Mouse (Mus musculus) midbrain, embryonic 14.5 days (tissue): Measurements from ENCODE around the gene Klhdc7b. TPM values are rescaled to one million over a fixed set of nuclear protein-coding genes. Genes with fewer than 3 reads are reported as not detected.
A peak's percentile ranks its signal among the peaks of the same experiment; 100 is the strongest.

ENCODE experiments used
- ATAC-seq: fragments of 200-750 bp; cut with Nextera tagmentation; 2 replicates; pipeline ENCODE4 v1.8.0; 2017; ENCODE audit warnings: moderate number of reproducible peaks, moderate library complexity; ENCODE audit not compliant: low FRiP score, low TSS enrichment
- DNase-seq: peaks from one replicate; pipeline ENCODE4 v3.0.0-alpha.2; 2015
- H3K27ac ChIP-seq: fragments of 300-500 bp; sonication (generic); replicated peaks from 2 replicates; pipeline ENCODE4 v1.5.1; 2014; ENCODE audit warnings: mild to moderate bottlenecking, low read depth, low read length, moderate library complexity
- H3K27me3 ChIP-seq: fragments of 300-500 bp; sonication (generic); 2 replicates; pipeline ENCODE4 v1.6.1; 2014; ENCODE audit warnings: low read length, control low read depth, mixed read lengths; ENCODE audit not compliant: control insufficient read depth, insufficient read depth
- H3K36me3 ChIP-seq: fragments of 300-500 bp; sonication (generic); 2 replicates; pipeline ENCODE4 v1.6.1; 2014; ENCODE audit warnings: low read length, control low read depth; ENCODE audit not compliant: control insufficient read depth, insufficient read depth
- H3K4me1 ChIP-seq: fragments of 300-500 bp; sonication (generic); 2 replicates; pipeline ENCODE4 v1.6.1; 2014; ENCODE audit warnings: mild to moderate bottlenecking, antibody characterized with exemption, low read length, control low read depth; ENCODE audit not compliant: control insufficient read depth, insufficient read depth
- H3K4me2 ChIP-seq: fragments of 300-500 bp; sonication (generic); 2 replicates; pipeline ENCODE4 v1.6.1; 2014; ENCODE audit warnings: mild to moderate bottlenecking, low read length, moderate library complexity
- H3K4me3 ChIP-seq: fragments of 300-500 bp; sonication (generic); replicated peaks from 2 replicates; pipeline ENCODE4 v1.5.1; 2014; ENCODE audit warnings: low read depth, low read length
- H3K9ac ChIP-seq: fragments of 300-500 bp; sonication (generic); replicated peaks from 2 replicates; pipeline ENCODE4 v1.6.1; 2014; ENCODE audit warnings: mild to moderate bottlenecking, low read length, moderate library complexity
- H3K9me3 ChIP-seq: fragments of 300-500 bp; sonication (generic); 2 replicates; pipeline ENCODE4 v1.6.1; 2016; ENCODE audit warnings: low read length, control low read depth, mixed read lengths; ENCODE audit not compliant: control insufficient read depth
- WGBS: fragments of 180-500 bp; shearing (Covaris S2); extraction: QIAGEN DNeasy Blood & Tissue Kit; methylation state at CpG from one replicate; pipeline ENCODE4 v1.1.7; 2014; 5-methylcytosine and 5-hydroxymethylcytosine counted together
- polyA plus RNA-seq: library from polyadenylated mRNA; unstranded; fragments of >200 nt; fragmentation: Nextera tagmentation; extraction: Ambion mirVana; gene quantifications from 2 replicates; pipeline ENCODE4 v1.2.1, GENCODE M21; 2014

Gene Klhdc7b
- polyA plus RNA-seq, 1 experiment from 2014 or later = not detected

DNA sequence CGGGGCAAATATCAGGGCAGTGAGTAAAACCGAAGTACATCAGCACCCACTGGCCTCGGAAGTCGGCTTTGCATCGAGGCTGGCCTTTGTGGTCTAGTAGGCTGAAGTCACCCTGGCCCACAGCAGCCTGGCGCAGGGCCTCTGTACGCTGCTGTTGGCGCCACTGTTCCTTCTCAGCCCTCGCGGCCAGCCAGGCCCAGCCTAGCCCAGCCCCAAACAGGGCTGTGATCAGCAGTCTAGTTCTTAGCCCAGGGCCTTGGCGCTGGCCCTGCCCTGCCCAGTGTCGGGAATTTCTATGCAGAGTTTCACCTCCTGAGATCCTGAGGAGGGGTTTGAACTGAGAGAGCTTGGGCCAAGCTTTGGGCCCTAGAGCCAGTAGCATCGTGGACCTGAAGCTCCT is 12.6 kb upstream of the Klhdc7b start:
- H3K4me1 ChIP-seq = peaks cover 11% of the 10 kb centered on the region
- ATAC-seq = no peak
- H3K9ac ChIP-seq = no peak overlapping the region
- no peak for DNase-seq
- no peaks in the 10 kb centered on the region for H3K9me3 ChIP-seq
- peaks cover 12% of the 10 kb centered on the region for H3K27me3 ChIP-seq
- H3K4me3 ChIP-seq = no peak overlapping the region
- H3K36me3 ChIP-seq = peaks cover 57% of the 10 kb centered on the region
- no peak overlapping the region for H3K4me2 ChIP-seq
- 93% methylated on average over 13 of the region's 13 CpGs for WGBS
- H3K27ac ChIP-seq = no peak overlapping the region

- peak overlapping the region; percentile 70; the same call in 1 of the 2 replicates for H3K4me3 ChIP-seq
- H3K4me1 ChIP-seq = peaks cover 11% of the 10 kb centered on the region
- H3K4me2 ChIP-seq = peak overlapping the region; percentile 87
- peaks cover 52% of the 10 kb centered on the region for H3K36me3 ChIP-seq
- H3K27ac ChIP-seq = peak overlapping the region; percentile 93; the same call in 1 of the 2 replicates
- peaks cover 17% of the 10 kb centered on the region for H3K27me3 ChIP-seq
- no peak overlapping the region for H3K9ac ChIP-seq
- DNase-seq (no peak), ATAC-seq (no peak)
- 86% methylated on average over 7 of the region's 7 CpGs for WGBS
- no peaks in the 10 kb centered on the region for H3K9me3 ChIP-seq
Measured at GRCm38 (mm10) chr15:89372536-89372935, 12.2 kb upstream of the Klhdc7b start.

DNA sequence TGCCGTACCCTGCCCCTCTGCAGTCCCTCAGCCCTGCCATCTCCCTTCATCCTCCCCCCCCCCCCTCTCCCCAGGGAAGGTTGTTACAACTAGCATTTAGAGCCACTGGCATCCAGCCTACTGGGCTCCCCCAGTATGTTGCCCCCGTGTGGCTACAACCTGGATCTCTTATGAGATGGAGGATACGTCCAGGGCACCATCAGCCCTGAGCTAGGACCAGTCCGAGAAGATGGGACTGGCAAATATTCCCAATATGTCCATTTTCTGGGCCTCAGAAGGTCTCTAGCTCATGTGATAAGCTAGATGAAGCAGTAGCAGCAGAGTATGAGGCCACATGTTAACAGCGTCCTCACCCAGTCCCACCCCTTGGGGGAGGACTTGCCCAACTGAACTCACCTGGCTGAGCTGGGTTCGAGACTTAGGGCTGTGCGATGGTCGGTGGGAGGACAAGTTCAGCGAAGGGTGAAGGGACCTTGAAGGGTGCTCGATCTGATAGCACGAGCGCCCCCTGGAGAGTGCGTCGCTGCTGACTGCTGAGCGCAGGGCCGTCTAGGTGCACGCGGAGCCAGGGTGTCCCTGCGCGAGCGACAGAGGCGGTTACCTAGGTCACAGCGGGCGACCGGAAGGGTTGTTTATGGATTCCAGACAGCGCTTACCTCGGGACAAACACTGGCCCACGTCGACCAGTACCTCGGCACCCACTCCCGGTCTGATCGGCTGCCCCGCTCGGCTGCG is 11.5 kb upstream of the Klhdc7b start:
- no peaks in the 10 kb centered on the region for H3K9me3 ChIP-seq
- peaks cover 46% of the 10 kb centered on the region for H3K36me3 ChIP-seq
- peak overlapping the region; percentile 87 for H3K4me2 ChIP-seq
- H3K9ac ChIP-seq = peak overlapping the region; percentile 81
- peak; percentile 85 for DNase-seq
- H3K4me3 ChIP-seq = peak overlapping the region; percentile 70
- peaks cover 11% of the 10 kb centered on the region for H3K4me1 ChIP-seq
- WGBS = 2% methylated on average over 35 of the region's 35 CpGs
- ATAC-seq = peak; percentile 75
- H3K27ac ChIP-seq = peak overlapping the region; percentile 93
- peaks cover 23% of the 10 kb centered on the region for H3K27me3 ChIP-seq

DNA sequence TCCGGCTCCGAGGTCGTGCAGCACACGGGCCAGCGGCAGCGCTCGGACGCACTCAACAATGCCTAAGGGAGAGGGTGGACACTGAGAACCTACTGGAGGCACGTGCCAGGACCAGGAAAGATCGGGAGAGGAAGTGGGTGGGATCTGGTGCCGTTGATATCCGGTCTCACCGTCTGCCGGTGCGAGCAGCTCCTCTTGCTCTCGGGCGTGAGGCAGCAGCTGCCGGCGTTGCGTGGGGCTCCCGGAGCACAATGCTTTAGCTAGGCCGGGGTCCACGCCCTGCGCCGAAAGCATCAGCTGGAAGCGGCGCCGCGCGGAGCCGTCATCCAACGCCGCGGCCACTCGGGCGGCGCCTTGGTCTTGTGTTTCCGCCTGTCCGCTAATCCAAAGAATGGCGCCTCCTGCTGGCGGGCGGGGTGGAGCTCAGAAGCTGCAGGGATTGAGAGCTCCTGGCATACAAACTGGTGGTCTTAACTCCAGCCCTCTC is 10.9 kb upstream of the Klhdc7b start, which contains the start of gene Sco2:
TSS of gene Sco2 (minus strand) at position 85 of the 487 bp plus-strand sequence.
- Histone ChIP-seq H3K9ac (peak within 1 kb of the TSS; percentile 81), H3K9me3 (no peaks in the 10 kb centered on the region), H3K4me1 (peaks cover 13% of the 10 kb centered on the region), H3K36me3 (peaks cover 40% of the 10 kb centered on the region), H3K4me3 (peak within 1 kb of the TSS; percentile 70), H3K27me3 (peaks cover 29% of the 10 kb centered on the region), H3K27ac (peak within 1 kb of the TSS; percentile 93), H3K4me2 (peak within 1 kb of the TSS; percentile 87)
- DNase-seq (peak; percentile 96), ATAC-seq (peak; percentile 85)
- under 1% methylated on average over 42 of the region's 42 CpGs for WGBS

- peaks cover 18% of the 10 kb centered on the region for H3K4me1 ChIP-seq
- peak; percentile 10; the same call in 1 of the 2 replicates for ATAC-seq
- peaks cover 34% of the 10 kb centered on the region for H3K36me3 ChIP-seq
- DNase-seq = no peak
- no peaks in the 10 kb centered on the region for H3K9me3 ChIP-seq
- peak overlapping the region; percentile 87 for H3K4me2 ChIP-seq
- H3K9ac ChIP-seq = peak overlapping the region; percentile 81
- WGBS = 44% methylated on average over 9 of the region's 9 CpGs
- peaks cover 35% of the 10 kb centered on the region for H3K27me3 ChIP-seq
- peak overlapping the region; percentile 70 for H3K4me3 ChIP-seq
- peak overlapping the region; percentile 93 for H3K27ac ChIP-seq
Measured at GRCm38 (mm10) chr15:89374340-89374739, 10.4 kb upstream of the Klhdc7b start.

GRCm38 (mm10) chr15:89374801-89375534 is 9.7 kb upstream of the Klhdc7b start:
- DNase-seq = no peak
- Histone ChIP-seq H3K4me2 (no peak overlapping the region; the same call in 1 of the 2 replicates), H3K4me3 (no peak overlapping the region)

GRCm38 (mm10) chr15:89376040-89376439 is 8.7 kb upstream of the Klhdc7b start:
- peaks cover 19% of the 10 kb centered on the region for H3K4me1 ChIP-seq

More at GRCm38 (mm10) chr15:89374801-89375534, 9.7 kb upstream of the Klhdc7b start:
- Histone ChIP-seq H3K36me3 (peaks cover 28% of the 10 kb centered on the region), H3K4me1 (peaks cover 19% of the 10 kb centered on the region), H3K9ac (no peak overlapping the region; the same call in 1 of the 2 replicates), H3K27ac (no peak overlapping the region), H3K9me3 (no peaks in the 10 kb centered on the region), H3K27me3 (peaks cover 38% of the 10 kb centered on the region)
- WGBS = 93% methylated on average over 17 of the region's 17 CpGs
- no peak for ATAC-seq

DNA sequence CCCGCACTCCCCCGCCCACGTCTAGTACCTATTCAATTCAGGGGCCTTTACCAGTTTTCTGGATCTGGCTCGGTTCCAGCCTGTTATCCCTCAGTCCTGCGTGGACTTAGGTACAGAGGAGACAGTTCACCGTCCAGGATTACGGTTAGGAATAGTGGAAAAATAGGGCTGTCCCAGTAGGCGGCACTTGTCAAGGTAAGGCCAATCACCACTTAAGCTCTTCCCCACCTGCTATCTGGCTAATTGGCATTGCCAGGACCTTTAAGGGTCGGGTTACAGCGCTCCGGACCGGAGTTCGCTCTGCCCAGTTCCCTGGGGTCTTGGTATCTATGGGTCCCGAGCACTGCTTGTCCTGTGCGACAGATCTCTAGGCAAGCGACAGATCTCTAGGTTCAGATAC is 7.8 kb upstream of the Klhdc7b start, which contains the start of gene Tymp:
TSS of gene Tymp (minus strand) at position 83 of the 400 bp plus-strand sequence.
- H3K27me3 ChIP-seq = peaks cover 42% of the 10 kb centered on the region
- H3K4me2 ChIP-seq = no peak within 1 kb of the TSS
- DNase-seq (no peak), ATAC-seq (no peak)
- no peak within 1 kb of the TSS for H3K27ac ChIP-seq
- no peaks in the 10 kb centered on the region for H3K9me3 ChIP-seq
- 24% methylated on average over 16 of the region's 16 CpGs for WGBS
- no peak within 1 kb of the TSS for H3K9ac ChIP-seq
- H3K4me3 ChIP-seq = no peak within 1 kb of the TSS
- peaks cover 19% of the 10 kb centered on the region for H3K4me1 ChIP-seq
- peaks cover 8% of the 10 kb centered on the region for H3K36me3 ChIP-seq

More at GRCm38 (mm10) chr15:89376040-89376439, 8.7 kb upstream of the Klhdc7b start:
- Histone ChIP-seq H3K9ac (no peak overlapping the region), H3K27ac (no peak overlapping the region), H3K27me3 (peaks cover 42% of the 10 kb centered on the region), H3K9me3 (no peaks in the 10 kb centered on the region), H3K36me3 (peaks cover 17% of the 10 kb centered on the region), H3K4me3 (no peak overlapping the region), H3K4me2 (no peak overlapping the region)
- DNase-seq = no peak
- 78% methylated on average over 7 of the region's 7 CpGs for WGBS
- no peak for ATAC-seq
